Mouse (Mus musculus) embryo, embryonic 9.5 days (tissue): ENCODE data around the gene Art3.

Experiments
- DNase-seq: peaks from one replicate; pipeline ENCODE4 v3.0.0-alpha.2; 2017; ENCODE audit errors: extremely low spot score

The Art3 gene

GRCm38 (mm10) chr5:92331635-92332338 lies at the start of gene Art3:
Gene Art3 (plus strand): TSS chr5:92331827.
- DNase-seq, result no peak

- no peak for DNase-seq
Observed at GRCm38 (mm10) chr5:92282571-92282970, 49.1 kb upstream of the Art3 start.

- DNase-seq, result no peak
Observed at GRCm38 (mm10) chr5:92283107-92283506, 48.5 kb upstream of the Art3 start.

- DNase-seq, result no peak
Observed at GRCm38 (mm10) chr5:92287840-92288239, 43.8 kb upstream of the Art3 start.

- DNase-seq, result no peak
Observed at GRCm38 (mm10) chr5:92291652-92292414, 39.8 kb upstream of the Art3 start.

GRCm38 (mm10) chr5:92294525-92294924 lies 37.1 kb upstream of the Art3 start:
- no peak for DNase-seq

GRCm38 (mm10) chr5:92302149-92302840 lies 29.3 kb upstream of the Art3 start:
- DNase-seq, result no peak

- DNase-seq, result no peak
Observed at GRCm38 (mm10) chr5:92304291-92304690, 27.3 kb upstream of the Art3 start.

- peak; percentile 91 for DNase-seq
Observed at GRCm38 (mm10) chr5:92309681-92310511, 21.7 kb upstream of the Art3 start, which contains the start of gene Sdad1. Gene Sdad1 (minus strand): TSS chr5:92310479.

- DNase-seq, result peak; percentile 74
Observed at GRCm38 (mm10) chr5:92312046-92312715, 19.4 kb upstream of the Art3 start.

- no peak for DNase-seq
Observed at GRCm38 (mm10) chr5:92313776-92314175, 17.9 kb upstream of the Art3 start.

GRCm38 (mm10) chr5:92318119-92318518 lies 13.5 kb upstream of the Art3 start:
- no peak for DNase-seq

GRCm38 (mm10) chr5:92318596-92318995 lies 13.0 kb upstream of the Art3 start:
- DNase-seq, result no peak

- DNase-seq, result no peak
Observed at GRCm38 (mm10) chr5:92321631-92322400, 9.8 kb upstream of the Art3 start.

GRCm38 (mm10) chr5:92322612-92323011 lies 9.0 kb upstream of the Art3 start:
- no peak for DNase-seq

GRCm38 (mm10) chr5:92323264-92323663 lies 8.4 kb upstream of the Art3 start:
- DNase-seq, result no peak

GRCm38 (mm10) chr5:92327367-92327766 lies 4.3 kb upstream of the Art3 start:
- no peak for DNase-seq

- no peak for DNase-seq
Observed at GRCm38 (mm10) chr5:92327929-92328328, 3.7 kb upstream of the Art3 start, which contains the start of gene Cxcl9. Gene Cxcl9 (minus strand): TSS chr5:92328079.

- DNase-seq, result no peak
Observed at GRCm38 (mm10) chr5:92331122-92331521, 505 bp upstream of the Art3 start.

GRCm38 (mm10) chr5:92332359-92332840 lies 773 bp downstream of the Art3 start:
- no peak for DNase-seq
